Mouse (Mus musculus) heart, adult 8-10 months (tissue): ENCODE results near the gene Ndrg3. TPM values are rescaled to one million over a fixed set of nuclear protein-coding genes. Genes with fewer than 3 reads are reported as not detected.
"Not testable (repeated sequence)": the region's sequence is repeated elsewhere in the genome, so short reads cannot be mapped to it uniquely, and the experiment has no call there.

Source experiments
- DNase-seq: peaks from one replicate; pipeline ENCODE4 v3.0.0; 2022; ENCODE audit warnings: low spot score
- total RNA-seq, 4 experiments: library from RNA; stranded (reverse); gene quantifications; 2 replicates each; pipeline ENCODE4 v1.2.4; 2022

The Ndrg3 gene
- total RNA-seq, 4 experiments from 2014 or later = 21.7 to 24.5 (median 22.1) TPM

DNA sequence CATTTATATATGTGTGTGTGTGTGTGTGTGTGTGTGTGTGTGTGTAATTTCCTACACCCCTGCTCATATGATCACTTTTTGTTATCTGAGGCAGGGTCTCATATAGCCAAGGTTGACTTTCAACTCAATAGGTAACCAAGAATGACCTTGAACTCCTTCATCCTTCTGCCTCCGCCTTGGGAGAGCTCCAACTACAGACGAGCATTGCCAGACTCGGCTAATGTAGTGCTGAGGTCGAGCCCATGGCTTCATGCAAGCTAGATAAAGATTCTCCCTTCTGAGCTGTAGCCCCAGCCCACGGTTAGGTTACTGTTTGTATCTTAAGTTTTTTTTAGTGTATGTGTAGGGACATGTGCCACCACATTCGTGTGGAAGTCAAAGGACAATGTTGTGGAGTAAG lies 90.0 kb downstream of the Ndrg3 start:
- DNase-seq = no peak

DNA sequence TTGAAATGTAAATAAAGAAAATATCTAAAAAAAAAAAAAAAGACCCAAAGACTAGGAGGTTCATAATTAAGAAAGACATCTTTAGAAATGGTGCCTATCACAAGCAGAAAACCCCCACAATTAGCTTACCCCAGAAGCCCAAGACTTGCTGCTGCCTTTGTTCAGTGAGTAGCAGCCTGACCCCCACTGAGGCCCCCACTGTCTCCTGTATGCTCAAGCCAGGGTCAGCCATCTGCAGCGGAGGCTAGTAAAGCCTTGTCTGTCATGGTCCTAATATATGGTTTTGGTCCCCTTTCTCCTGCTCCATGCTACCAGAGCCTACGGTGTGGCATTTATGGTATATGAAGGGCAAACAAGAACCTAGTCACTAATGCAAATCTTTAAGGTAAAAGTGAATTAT lies 90.5 kb downstream of the Ndrg3 start:
- DNase-seq = no peak

GRCm38 (mm10) chr2:156899184-156899583 lies 92.7 kb downstream of the Ndrg3 start:
- DNase-seq = no peak

- no peak for DNase-seq
Observed at GRCm38 (mm10) chr2:156898374-156898773, 93.5 kb downstream of the Ndrg3 start.

GRCm38 (mm10) chr2:156897034-156897433 lies 94.8 kb downstream of the Ndrg3 start:
- DNase-seq = no peak

DNA sequence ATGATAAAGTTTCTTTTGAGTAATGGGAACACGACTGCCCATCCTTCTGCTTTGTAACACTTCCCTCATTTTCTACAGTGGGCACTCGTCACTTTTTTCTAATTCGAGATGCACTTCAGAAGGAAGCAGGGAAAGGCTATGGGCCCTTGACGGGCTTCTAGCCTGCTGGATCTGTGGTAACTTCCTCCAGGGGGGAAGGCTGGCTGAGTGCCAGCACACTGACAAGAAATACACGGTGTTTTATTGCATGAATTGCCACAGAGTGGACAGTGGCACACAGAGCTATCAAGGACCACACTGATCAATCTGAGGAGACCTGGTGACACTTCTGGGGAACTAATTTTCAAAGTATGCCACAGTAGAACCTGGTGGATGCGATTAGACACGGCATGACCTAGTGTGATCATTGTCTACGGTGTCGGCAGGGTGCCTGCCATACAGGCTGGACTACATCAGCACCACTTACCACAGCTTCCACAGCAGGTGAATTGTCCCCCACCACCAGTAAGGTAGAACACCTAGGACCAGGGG lies 95.4 kb downstream of the Ndrg3 start:
- no peak for DNase-seq

DNA sequence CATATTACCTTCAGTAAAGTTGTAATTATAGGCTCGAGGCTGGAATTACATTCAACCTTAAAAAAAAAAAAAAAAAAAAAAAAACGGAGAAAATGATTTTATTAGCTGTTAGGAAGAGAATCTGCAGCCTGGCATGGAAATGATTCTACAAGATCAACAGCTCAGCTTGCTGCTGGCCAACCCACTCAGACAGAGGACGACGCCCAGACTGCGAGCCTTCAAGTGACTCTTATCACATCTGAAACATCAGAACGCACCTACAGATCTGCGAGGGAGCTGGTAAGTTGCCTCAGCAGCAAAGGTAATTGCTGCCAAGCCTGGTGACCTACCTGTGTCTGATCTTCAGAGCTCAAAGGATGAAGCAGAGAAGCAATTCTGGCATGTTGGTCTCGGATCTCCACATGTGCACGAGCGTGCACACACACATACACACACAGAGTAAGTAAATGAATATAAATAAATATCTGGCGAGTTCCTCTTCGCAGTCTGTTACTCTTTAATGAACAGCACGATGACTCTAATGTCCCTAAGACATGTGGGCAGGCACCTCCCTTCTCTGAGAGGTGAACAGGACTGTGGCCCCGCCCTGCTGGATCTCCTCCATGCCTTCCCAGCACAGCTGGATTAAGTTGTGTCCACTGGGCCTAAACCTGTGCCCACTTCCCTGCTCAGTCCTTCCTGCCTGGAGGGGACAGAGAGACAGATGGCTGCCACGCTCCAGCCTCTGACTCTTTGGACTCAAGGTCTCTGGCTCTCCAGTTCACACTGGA lies 97.2 kb downstream of the Ndrg3 start:
- no peak for DNase-seq

GRCm38 (mm10) chr2:156892821-156893220 lies 99.0 kb downstream of the Ndrg3 start:
- no peak for DNase-seq

DNA sequence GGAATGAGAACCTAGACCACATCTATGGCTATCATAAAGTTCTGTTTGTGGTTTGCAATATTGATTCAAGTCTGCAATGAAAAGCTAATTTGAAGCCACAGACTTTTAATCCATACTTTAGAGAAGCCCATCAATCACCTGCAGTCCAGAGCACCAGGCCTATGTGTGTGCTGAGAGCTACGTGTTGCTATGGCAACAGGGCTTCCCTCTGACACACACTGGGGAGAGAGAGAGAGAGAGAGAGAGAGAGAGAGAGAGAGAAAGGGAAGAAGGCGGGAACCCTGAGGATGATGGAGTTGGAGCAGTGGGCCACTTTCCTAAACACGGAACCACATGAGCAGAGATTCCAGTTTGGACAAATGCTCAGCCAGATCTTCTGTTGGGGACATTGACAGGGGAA lies 99.6 kb downstream of the Ndrg3 start:
- DNase-seq = no peak

- DNase-seq = no peak
Observed at GRCm38 (mm10) chr2:156888490-156888889, 103.4 kb downstream of the Ndrg3 start.

GRCm38 (mm10) chr2:156887017-156887416 lies 104.8 kb downstream of the Ndrg3 start, which contains the start of gene Sla2:
Sla2 (minus strand) TSS chr2:156887192.
- DNase-seq = no peak

GRCm38 (mm10) chr2:156886084-156886631 lies 105.7 kb downstream of the Ndrg3 start:
- no peak for DNase-seq

DNA sequence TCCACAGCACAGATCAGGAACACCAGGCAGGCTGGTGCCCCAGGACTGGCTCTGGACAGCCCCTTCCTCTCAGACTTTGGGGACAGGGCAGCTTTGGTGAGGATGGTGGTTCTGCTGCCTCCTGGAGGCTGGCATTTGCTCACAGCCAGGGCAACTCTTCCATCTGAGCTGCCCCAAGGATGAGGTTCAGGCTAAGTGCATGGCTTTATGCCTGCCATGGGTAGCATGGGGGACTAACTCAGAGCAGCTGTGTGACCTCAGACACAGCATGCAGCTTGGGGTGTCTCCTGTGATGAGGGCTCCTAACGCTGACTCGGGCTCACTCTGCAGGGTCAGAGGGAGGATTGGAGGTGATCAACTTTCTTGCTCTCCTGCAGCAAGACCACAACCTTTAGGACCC lies 106.2 kb downstream of the Ndrg3 start:
- DNase-seq = not testable (repeated sequence)

DNA sequence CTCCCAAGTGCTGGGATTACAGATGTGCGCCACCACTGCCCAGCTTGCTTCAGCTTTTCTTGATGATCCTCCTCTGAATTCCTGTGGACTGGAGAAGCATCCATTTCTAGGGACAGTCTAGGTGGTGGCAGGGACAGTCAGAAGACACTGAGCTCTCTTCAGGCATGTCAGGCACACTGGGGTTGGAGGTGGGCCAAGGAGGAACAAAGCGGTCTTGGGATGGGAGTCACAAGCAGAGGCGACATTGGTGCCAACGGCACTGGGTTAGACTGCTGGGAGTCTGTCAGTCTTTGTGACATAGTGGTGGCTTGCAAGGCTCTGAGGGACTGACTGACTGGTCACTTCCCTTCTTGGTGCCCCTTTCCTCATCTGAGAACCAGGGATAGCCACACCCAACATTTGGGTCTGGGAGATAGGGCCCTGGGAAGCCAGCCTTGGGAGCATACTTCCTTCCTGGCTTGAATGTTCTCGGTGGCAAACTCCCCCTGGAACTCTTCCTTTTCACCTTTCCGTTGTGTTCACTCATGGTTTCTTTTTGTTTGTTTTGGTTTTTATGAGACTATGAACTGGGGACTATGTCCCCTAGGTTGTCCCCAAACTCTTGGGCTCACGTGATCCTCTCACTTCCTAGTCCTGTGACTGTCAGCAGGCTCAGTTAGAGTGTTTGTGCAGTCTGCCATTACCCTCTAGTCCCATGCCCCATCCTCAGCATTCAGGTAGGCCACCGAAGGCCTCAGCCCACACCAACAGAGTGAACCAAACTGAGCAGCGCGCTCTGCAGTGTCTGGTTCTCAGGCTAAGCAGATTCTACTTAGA lies 107.3 kb downstream of the Ndrg3 start:
- no peak for DNase-seq

GRCm38 (mm10) chr2:156882431-156883001 lies 109.3 kb downstream of the Ndrg3 start:
- no peak for DNase-seq

DNA sequence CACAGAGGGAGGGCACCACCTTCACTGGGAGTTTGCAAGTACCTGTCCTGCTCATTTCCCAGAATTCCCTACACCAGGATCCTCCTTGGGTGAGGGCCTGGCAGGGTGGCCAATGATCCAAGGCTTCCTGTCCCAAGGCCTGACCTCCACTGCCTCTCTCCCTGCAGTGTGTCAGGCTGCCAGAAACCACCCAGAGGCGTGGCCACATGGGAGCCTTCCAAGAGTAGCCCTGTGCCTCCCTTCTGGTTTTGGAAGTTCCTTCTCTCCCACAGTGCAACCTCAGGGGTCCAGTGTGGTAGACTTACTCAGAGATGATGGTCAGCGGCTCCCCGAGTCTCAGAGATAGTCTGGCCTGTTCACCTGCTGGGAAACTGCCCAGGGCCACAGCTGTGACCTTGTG lies 112.3 kb downstream of the Ndrg3 start:
- no peak for DNase-seq

DNA sequence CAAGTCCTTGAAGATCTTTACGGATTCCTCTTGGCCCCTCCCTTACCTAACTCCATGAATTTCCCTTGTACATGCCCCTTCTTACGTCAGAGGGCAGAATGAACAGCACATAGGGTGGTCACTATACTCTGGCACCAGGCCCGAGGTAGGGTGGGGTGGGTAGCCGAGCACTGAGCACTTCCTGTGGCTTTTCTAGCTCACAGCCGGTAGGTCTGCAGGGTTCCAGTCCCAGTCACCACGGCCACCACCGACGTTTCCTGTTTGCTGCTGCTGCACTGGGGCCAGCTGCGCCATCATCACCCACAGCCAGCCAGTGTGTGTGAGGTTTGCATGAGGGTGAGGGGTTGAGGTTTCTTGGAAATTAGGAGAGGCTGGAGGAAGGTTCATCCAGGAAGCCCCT lies 114.1 kb downstream of the Ndrg3 start:
- DNase-seq = no peak

Other genes starting within 250 kb of the Ndrg3 start
- 10 to 100 TPM; 40.0 to 70.3 (median 65.6) TPM for gene Myl9, start 216.6 kb downstream of the Ndrg3 start, total RNA-seq
- gene Tgif2, start 152.0 kb downstream of the Ndrg3 start, total RNA-seq = under 1 TPM; 0.47 to 0.55 (median 0.51) TPM
- 1 to 10 TPM in 1 of 4 experiments, under 1 TPM in 3; 0.40 to 1.4 (median 0.56) TPM for gene 4930518I15Rik, start 134.1 kb downstream of the Ndrg3 start, total RNA-seq
- gene Rab5if, start 128.9 kb downstream of the Ndrg3 start, total RNA-seq = 100 to 1,000 TPM in 2 of 4 experiments, 10 to 100 TPM in 2; 90.3 to 107 (median 102) TPM
- under 1 TPM in 1 of 4 experiments, not detected in 3; 0.09 TPM for gene Sla2, start 104.9 kb downstream of the Ndrg3 start, total RNA-seq
- gene Dsn1, start 15.1 kb upstream of the Ndrg3 start, total RNA-seq = 1 to 10 TPM; 1.1 to 2.2 (median 1.6) TPM
- 10 to 100 TPM in 1 of 4 experiments, 1 to 10 TPM in 3; 8.7 to 11.1 (median 8.9) TPM for gene Soga1, start 87.2 kb upstream of the Ndrg3 start, total RNA-seq
- gene Tldc2, start 95.0 kb upstream of the Ndrg3 start, total RNA-seq = not detected
- 10 to 100 TPM; 20.5 to 23.6 (median 21.5) TPM for gene Samhd1, start 143.2 kb upstream of the Ndrg3 start, total RNA-seq
- 1 to 10 TPM; 1.2 to 1.9 (median 1.3) TPM for gene Rbl1, start 212.5 kb upstream of the Ndrg3 start, total RNA-seq